Mouse (Mus musculus) bone marrow macrophage, adult 2 months (primary cell): ENCODE measurements around the gene Slc8a1.

Experiments used
- CTCF ChIP-seq: IDR thresholded peaks from 2 replicates; pipeline ENCODE4 v1.5.1; 2012; ENCODE audit warnings: low read depth, mild to moderate bottlenecking, low read length, moderate library complexity
- POLR2A ChIP-seq: IDR thresholded peaks from 2 replicates; pipeline ENCODE4 v1.6.1; 2012; ENCODE audit warnings: mild to moderate bottlenecking, low read depth, low read length, borderline replicate concordance

DNA sequence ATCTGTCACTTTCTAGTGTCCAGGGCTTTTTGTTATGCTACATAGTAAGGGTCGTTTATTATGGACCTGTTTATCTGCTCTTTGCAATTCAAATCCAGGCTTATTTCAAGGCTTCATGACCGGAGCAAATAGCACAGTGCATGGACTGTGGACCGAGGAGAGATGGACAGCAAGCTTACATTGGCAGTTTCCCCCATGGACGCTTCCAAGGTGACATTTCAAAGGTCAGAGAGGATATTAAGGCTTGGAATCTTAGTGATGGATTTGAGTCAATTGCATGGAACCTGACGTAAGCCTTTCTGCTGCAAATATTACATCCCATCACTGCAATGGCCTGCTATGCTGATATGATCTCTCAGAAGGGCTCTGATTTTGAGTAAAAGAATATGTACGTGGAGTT is 362.3 kb downstream of the Slc8a1 start:
- TF ChIP-seq CTCF = no peak
- TF ChIP-seq POLR2A = no peak
